Mouse (Mus musculus): ENCODE measurements at regions not wholly inside any gene's neighbourhood (a gene's known extent, or its start where the extent isn't known, plus 50 kb on each side); places are given as distances from the start of the nearest gene placed in this dataset.

- H3K4me3 ChIP-seq (ENCODE audit: low read depth, low read length), result no peak overlapping the region
- H3K4me2 ChIP-seq (ENCODE audit: low read depth, low read length), result no peak overlapping the region
- no peak overlapping the region for H3K27ac ChIP-seq (ENCODE audit: low read length)
- no peaks in the 10 kb centered on the region for H3K36me3 ChIP-seq (ENCODE audit: control insufficient read depth, insufficient read depth)
- no peak overlapping the region for H3K9ac ChIP-seq (ENCODE audit: low read depth, low read length)
- H3K27me3 ChIP-seq (ENCODE audit: control insufficient read depth, insufficient read depth, low read depth, low read length), result no peaks in the 10 kb centered on the region
- no peaks in the 10 kb centered on the region for H3K9me3 ChIP-seq (replicated peaks; ENCODE audit: control insufficient read depth, low read length)
- 24% methylated on average over 1 of the region's 1 CpGs for WGBS (ENCODE audit: insufficient replicate concordance)
- ATAC-seq (ENCODE audit: low read depth), result no peak
- H3K4me1 ChIP-seq (ENCODE audit: control insufficient read depth, low read depth, low read length), result no peaks in the 10 kb centered on the region
These were observed 1107.7 kb upstream of the Flrt2 start for GRCm38 (mm10) chr12:94584309-94584708.

GRCm38 (mm10) chr12:94587031-94587430 lies 1105.0 kb upstream of the Flrt2 start:
- no peak overlapping the region for H3K27ac ChIP-seq (ENCODE audit: low read length)
- no peaks in the 10 kb centered on the region for H3K9me3 ChIP-seq (replicated peaks; ENCODE audit: control insufficient read depth, low read length)
- H3K4me2 ChIP-seq (ENCODE audit: low read depth, low read length), result no peak overlapping the region
- WGBS (ENCODE audit: insufficient replicate concordance), result 49% methylated on average over 4 of the region's 4 CpGs
- no peaks in the 10 kb centered on the region for H3K36me3 ChIP-seq (ENCODE audit: control insufficient read depth, insufficient read depth)
- no peak overlapping the region for H3K9ac ChIP-seq (ENCODE audit: low read depth, low read length)
- no peak overlapping the region for H3K4me3 ChIP-seq (ENCODE audit: low read depth, low read length)
- ATAC-seq (ENCODE audit: low read depth), result no peak
- no peaks in the 10 kb centered on the region for H3K4me1 ChIP-seq (ENCODE audit: control insufficient read depth, low read depth, low read length)
- no peaks in the 10 kb centered on the region for H3K27me3 ChIP-seq (ENCODE audit: control insufficient read depth, insufficient read depth, low read depth, low read length)

GRCm38 (mm10) chr12:94588599-94588998 lies 1103.4 kb upstream of the Flrt2 start:
- Histone ChIP-seq H3K9ac (ENCODE audit: low read depth, low read length) (no peak overlapping the region), H3K36me3 (ENCODE audit: control insufficient read depth, insufficient read depth) (no peaks in the 10 kb centered on the region), H3K4me1 (ENCODE audit: control insufficient read depth, low read depth, low read length) (no peaks in the 10 kb centered on the region), H3K27ac (ENCODE audit: low read length) (no peak overlapping the region), H3K4me3 (ENCODE audit: low read depth, low read length) (no peak overlapping the region), H3K9me3 (replicated peaks; ENCODE audit: control insufficient read depth, low read length) (no peaks in the 10 kb centered on the region), H3K4me2 (ENCODE audit: low read depth, low read length) (no peak overlapping the region), H3K27me3 (ENCODE audit: control insufficient read depth, insufficient read depth, low read depth, low read length) (no peaks in the 10 kb centered on the region)
- ATAC-seq (ENCODE audit: low read depth), result no peak
- WGBS (ENCODE audit: insufficient replicate concordance), result 51% methylated on average over 4 of the region's 4 CpGs

- ATAC-seq (ENCODE audit: low read depth), result no peak
- Histone ChIP-seq H3K4me1 (ENCODE audit: control insufficient read depth, low read depth, low read length) (no peaks in the 10 kb centered on the region), H3K27me3 (ENCODE audit: control insufficient read depth, insufficient read depth, low read depth, low read length) (no peaks in the 10 kb centered on the region), H3K36me3 (ENCODE audit: control insufficient read depth, insufficient read depth) (no peaks in the 10 kb centered on the region), H3K9ac (ENCODE audit: low read depth, low read length) (no peak overlapping the region), H3K27ac (ENCODE audit: low read length) (no peak overlapping the region), H3K4me3 (ENCODE audit: low read depth, low read length) (no peak overlapping the region), H3K9me3 (replicated peaks; ENCODE audit: control insufficient read depth, low read length) (no peaks in the 10 kb centered on the region), H3K4me2 (ENCODE audit: low read depth, low read length) (no peak overlapping the region)
- 69% methylated on average over 4 of the region's 4 CpGs for WGBS (ENCODE audit: insufficient replicate concordance)
These were observed 1103.0 kb upstream of the Flrt2 start for GRCm38 (mm10) chr12:94589033-94589432.

- Histone ChIP-seq H3K4me3 (ENCODE audit: low read depth, low read length) (no peak overlapping the region), H3K9ac (ENCODE audit: low read depth, low read length) (no peak overlapping the region), H3K27me3 (ENCODE audit: control insufficient read depth, insufficient read depth, low read depth, low read length) (no peaks in the 10 kb centered on the region), H3K9me3 (replicated peaks; ENCODE audit: control insufficient read depth, low read length) (no peaks in the 10 kb centered on the region), H3K4me1 (ENCODE audit: control insufficient read depth, low read depth, low read length) (no peaks in the 10 kb centered on the region), H3K27ac (ENCODE audit: low read length) (no peak overlapping the region), H3K4me2 (ENCODE audit: low read depth, low read length) (no peak overlapping the region), H3K36me3 (ENCODE audit: control insufficient read depth, insufficient read depth) (no peaks in the 10 kb centered on the region)
- no peak for ATAC-seq (ENCODE audit: low read depth)
- 22% methylated on average over 1 of the region's 1 CpGs for WGBS (ENCODE audit: insufficient replicate concordance)
These were observed 1086.5 kb upstream of the Flrt2 start for GRCm38 (mm10) chr12:94605566-94605965.

GRCm38 (mm10) chr12:94636555-94636954 lies 1055.5 kb upstream of the Flrt2 start:
- 50% methylated on average over 1 of the region's 1 CpGs for WGBS (ENCODE audit: insufficient replicate concordance)
- ATAC-seq (ENCODE audit: low read depth), result no peak
- no peaks in the 10 kb centered on the region for H3K27me3 ChIP-seq (ENCODE audit: control insufficient read depth, insufficient read depth, low read depth, low read length)
- no peak overlapping the region for H3K4me2 ChIP-seq (ENCODE audit: low read depth, low read length)
- H3K36me3 ChIP-seq (ENCODE audit: control insufficient read depth, insufficient read depth), result no peaks in the 10 kb centered on the region
- H3K4me3 ChIP-seq (ENCODE audit: low read depth, low read length), result no peak overlapping the region
- no peaks in the 10 kb centered on the region for H3K9me3 ChIP-seq (replicated peaks; ENCODE audit: control insufficient read depth, low read length)
- H3K9ac ChIP-seq (ENCODE audit: low read depth, low read length), result no peak overlapping the region
- no peaks in the 10 kb centered on the region for H3K4me1 ChIP-seq (ENCODE audit: control insufficient read depth, low read depth, low read length)
- H3K27ac ChIP-seq (ENCODE audit: low read length), result no peak overlapping the region

- Histone ChIP-seq H3K4me1 (ENCODE audit: control insufficient read depth, low read depth, low read length) (no peaks in the 10 kb centered on the region), H3K27me3 (ENCODE audit: control insufficient read depth, insufficient read depth, low read depth, low read length) (no peaks in the 10 kb centered on the region), H3K36me3 (ENCODE audit: control insufficient read depth, insufficient read depth) (no peaks in the 10 kb centered on the region), H3K27ac (ENCODE audit: low read length) (no peak overlapping the region), H3K4me2 (ENCODE audit: low read depth, low read length) (no peak overlapping the region), H3K9ac (ENCODE audit: low read depth, low read length) (no peak overlapping the region), H3K9me3 (replicated peaks; ENCODE audit: control insufficient read depth, low read length) (no peaks in the 10 kb centered on the region), H3K4me3 (ENCODE audit: low read depth, low read length) (no peak overlapping the region)
- WGBS (ENCODE audit: insufficient replicate concordance), result 59% methylated on average over 4 of the region's 4 CpGs
- no peak for ATAC-seq (ENCODE audit: low read depth)
These were observed 1051.9 kb upstream of the Flrt2 start for GRCm38 (mm10) chr12:94640153-94640552.

- Histone ChIP-seq H3K36me3 (ENCODE audit: control insufficient read depth, insufficient read depth) (no peaks in the 10 kb centered on the region), H3K4me3 (ENCODE audit: low read depth, low read length) (no peak overlapping the region), H3K9me3 (replicated peaks; ENCODE audit: control insufficient read depth, low read length) (no peaks in the 10 kb centered on the region), H3K4me2 (ENCODE audit: low read depth, low read length) (no peak overlapping the region), H3K27me3 (ENCODE audit: control insufficient read depth, insufficient read depth, low read depth, low read length) (no peaks in the 10 kb centered on the region), H3K4me1 (ENCODE audit: control insufficient read depth, low read depth, low read length) (no peaks in the 10 kb centered on the region), H3K27ac (ENCODE audit: low read length) (no peak overlapping the region), H3K9ac (ENCODE audit: low read depth, low read length) (no peak overlapping the region)
- no peak for ATAC-seq (ENCODE audit: low read depth)
- WGBS (ENCODE audit: insufficient replicate concordance), result 36% methylated on average over 2 of the region's 2 CpGs
These were observed 1046.7 kb upstream of the Flrt2 start for GRCm38 (mm10) chr12:94645302-94645701.

GRCm38 (mm10) chr12:94670035-94670434 lies 1022.0 kb upstream of the Flrt2 start:
- Histone ChIP-seq H3K27me3 (ENCODE audit: control insufficient read depth, insufficient read depth, low read depth, low read length) (no peaks in the 10 kb centered on the region), H3K9ac (ENCODE audit: low read depth, low read length) (no peak overlapping the region), H3K4me2 (ENCODE audit: low read depth, low read length) (no peak overlapping the region), H3K4me3 (ENCODE audit: low read depth, low read length) (no peak overlapping the region), H3K36me3 (ENCODE audit: control insufficient read depth, insufficient read depth) (no peaks in the 10 kb centered on the region), H3K4me1 (ENCODE audit: control insufficient read depth, low read depth, low read length) (no peaks in the 10 kb centered on the region), H3K27ac (ENCODE audit: low read length) (no peak overlapping the region), H3K9me3 (replicated peaks; ENCODE audit: control insufficient read depth, low read length) (no peaks in the 10 kb centered on the region)
- WGBS (ENCODE audit: insufficient replicate concordance), result 84% methylated on average over 1 of the region's 1 CpGs
- no peak for ATAC-seq (ENCODE audit: low read depth)

- Histone ChIP-seq H3K4me2 (ENCODE audit: low read depth, low read length) (no peak overlapping the region), H3K27me3 (ENCODE audit: control insufficient read depth, insufficient read depth, low read depth, low read length) (no peaks in the 10 kb centered on the region), H3K36me3 (ENCODE audit: control insufficient read depth, insufficient read depth) (no peaks in the 10 kb centered on the region), H3K4me3 (ENCODE audit: low read depth, low read length) (no peak overlapping the region), H3K27ac (ENCODE audit: low read length) (no peak overlapping the region), H3K9ac (ENCODE audit: low read depth, low read length) (no peak overlapping the region), H3K4me1 (ENCODE audit: control insufficient read depth, low read depth, low read length) (no peaks in the 10 kb centered on the region), H3K9me3 (replicated peaks; ENCODE audit: control insufficient read depth, low read length) (no peaks in the 10 kb centered on the region)
- ATAC-seq (ENCODE audit: low read depth), result no peak
- 75% methylated on average over 2 of the region's 2 CpGs for WGBS (ENCODE audit: insufficient replicate concordance)
These were observed 1017.1 kb upstream of the Flrt2 start for GRCm38 (mm10) chr12:94674925-94675324.

Measured in liver, embryonic 16.5 days (tissue).